In the genomic region with DNA sequence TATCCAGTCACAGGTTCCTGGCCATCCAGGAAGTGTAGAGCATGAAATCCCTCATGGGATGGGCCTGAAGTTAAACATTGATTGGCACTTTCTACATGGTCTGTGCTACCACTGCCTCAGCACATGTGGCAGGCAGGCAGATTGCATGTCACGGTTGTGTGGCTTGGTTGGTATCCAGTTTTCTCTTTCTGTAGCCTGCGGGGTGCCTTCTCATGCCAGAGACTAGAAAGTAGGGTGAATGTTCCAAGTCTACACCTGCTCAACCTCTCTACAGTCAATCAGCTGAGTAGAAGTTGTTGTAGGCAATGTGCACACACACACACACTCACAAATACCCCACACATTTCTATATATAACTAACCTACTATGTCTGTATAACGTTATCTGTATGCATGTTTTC, we compare ENCODE assay signal across 32 mouse cellular contexts.
DNase-seq lines count a peak whose midpoint lies in the region; ATAC-seq and TF ChIP-seq lines count a peak whose summit lies in the region.
"Had no signal": no experiment of that assay in that cellular context is flagged by ENCODE, and none has a peak within 500 bp of the region (broad histone marks: within the 10 kb centered on the region; RNA-seq: fewer than 3 reads in every experiment).

No protein-coding gene starts in this region.

- H3K27me3 ChIP-seq in hindbrain, postnatal 0 days (ENCODE audit: insufficient read depth, low read length): no peaks in the 10 kb centered on the region
- no peaks in the 10 kb centered on the region for H3K27me3 ChIP-seq in hindbrain, embryonic 10.5 days (ENCODE audit: insufficient read depth, poor library complexity, severe bottlenecking)
- H3K27me3 ChIP-seq: CH12.LX; embryonic facial prominence, embryonic 15.5 days; forebrain, embryonic 12.5 days; heart, embryonic 15.5 days; intestine, embryonic 15.5 days had no signal

- intact Hi-C loops in left cerebral cortex, postnatal 4 days (cut with DNase I): no loop called here

- DNase-seq in cerebellum, postnatal 10 days: peak; percentile 83 to 84
- no peak for DNase-seq in cerebellum, adult 8-10 months
- DNase-seq in hindbrain, postnatal 0 days (ENCODE audit: low spot score): peak; percentile 47
- no peak for DNase-seq in hindbrain, embryonic 10.5 days (ENCODE audit: low spot score)
- peak; percentile 72 for DNase-seq in left cerebral cortex, postnatal 4 days
- no peak for DNase-seq in left cerebral cortex, adult 8-10 months (ENCODE audit: low spot score in 2 of 2)
- no peak for DNase-seq in layer of hippocampus, adult 11-12 months (ENCODE audit: low spot score)
- DNase-seq in ovary, postnatal 36 days (ENCODE audit: low spot score): no peak
- DNase-seq: adrenal gland, adult 8-10 months; cerebellum, adult 11 months; cerebellum, adult 9-11 months; forebrain, postnatal 0 days; gastrocnemius, postnatal 14 days; heart, adult 11 months; layer of hippocampus, postnatal 36 days; liver; lung, embryonic 14.5 days; lung, postnatal 14 days; midbrain, embryonic 14.5 days; right cerebral cortex, adult 18-20 months; spleen, adult 18-20 months; thymus, adult 18-20 months; thymus, postnatal 25 days had no signal

- no peak overlapping the region for H3K27ac ChIP-seq in hindbrain, postnatal 0 days
- no peak overlapping the region for H3K27ac ChIP-seq in hindbrain, embryonic 10.5 days
- H3K27ac ChIP-seq: embryonic facial prominence, embryonic 10.5 days; embryonic facial prominence, embryonic 15.5 days; forebrain, embryonic 12.5 days; heart, embryonic 10.5 days; heart, embryonic 15.5 days; hindbrain, embryonic 14.5 days; intestine, embryonic 15.5 days; liver, embryonic 14.5 days had no signal

- ATAC-seq in hindbrain, postnatal 0 days: 0 out of 2 replicates have a peak, but pooled peaks have one; percentile 47
- ATAC-seq: forebrain, postnatal 0 days; intestine, embryonic 15.5 days had no signal

- H3K9ac ChIP-seq in hindbrain, postnatal 0 days (replicated peaks; ENCODE audit: low read length): no peak overlapping the region
- H3K9ac ChIP-seq: embryonic facial prominence, embryonic 15.5 days; forebrain, embryonic 12.5 days; forebrain, postnatal 0 days; heart, embryonic 15.5 days; hindbrain, embryonic 14.5 days; intestine, embryonic 15.5 days; liver, embryonic 14.5 days; lung, embryonic 14.5 days had no signal

- TF ChIP-seq CTCF in hindbrain, postnatal 0 days (IDR thresholded peaks at IDR 0.05; ENCODE audit: low read depth): no peak

- no peak overlapping the region for H3K4me2 ChIP-seq in hindbrain, postnatal 0 days (ENCODE audit: low read depth, low read length)
- H3K4me2 ChIP-seq: embryonic facial prominence, embryonic 15.5 days; forebrain, embryonic 12.5 days; heart, embryonic 15.5 days; hindbrain, embryonic 14.5 days; intestine, embryonic 15.5 days; lung, embryonic 14.5 days had no signal

- no peak overlapping the region for H3K4me3 ChIP-seq in hindbrain, postnatal 0 days (ENCODE audit: low read length)
- H3K4me3 ChIP-seq in hindbrain, embryonic 10.5 days: no peak overlapping the region
- H3K4me3 ChIP-seq: embryonic facial prominence, embryonic 10.5 days; embryonic facial prominence, embryonic 15.5 days; forebrain, embryonic 12.5 days; heart, embryonic 10.5 days; heart, embryonic 15.5 days; intestine, embryonic 15.5 days had no signal

- WGBS in hindbrain, postnatal 0 days: 59% methylated on average over 3 of the region's 3 CpGs
- WGBS in hindbrain, embryonic 10.5 days: 90% methylated on average over 3 of the region's 3 CpGs

- H3K4me1 ChIP-seq in hindbrain, postnatal 0 days (ENCODE audit: insufficient read depth, low read length): no peaks in the 10 kb centered on the region; the same call in 1 of the 2 replicates
- H3K4me1 ChIP-seq in hindbrain, embryonic 10.5 days (replicated peaks): 0 out of 2 replicates have a peak, but pooled peaks cover 3% of the 10 kb centered on the region
- H3K4me1 ChIP-seq: embryonic facial prominence, embryonic 10.5 days; embryonic facial prominence, embryonic 15.5 days; forebrain, embryonic 12.5 days; heart, embryonic 10.5 days; heart, embryonic 15.5 days; intestine, embryonic 15.5 days had no signal

- H3K9me3 ChIP-seq in hindbrain, postnatal 0 days (ENCODE audit: low read length): no peaks in the 10 kb centered on the region
- no peaks in the 10 kb centered on the region for H3K9me3 ChIP-seq in hindbrain, embryonic 10.5 days
- H3K9me3 ChIP-seq: embryonic facial prominence, embryonic 10.5 days; embryonic facial prominence, embryonic 15.5 days; forebrain, embryonic 12.5 days; heart, embryonic 10.5 days; heart, embryonic 15.5 days; intestine, embryonic 15.5 days had no signal

- no peaks in the 10 kb centered on the region for H3K36me3 ChIP-seq in hindbrain, postnatal 0 days (ENCODE audit: insufficient read depth, low read length)
- H3K36me3 ChIP-seq in hindbrain, embryonic 10.5 days: no peaks in the 10 kb centered on the region
- H3K36me3 ChIP-seq: embryonic facial prominence, embryonic 10.5 days; embryonic facial prominence, embryonic 15.5 days; forebrain, embryonic 12.5 days; heart, embryonic 10.5 days; heart, embryonic 15.5 days; intestine, embryonic 15.5 days had no signal

Comparison
In these comparisons a context has a peak if more than half of its experiments do, and no peak if none do; other contexts are left out.
1. DNase-seq: peak in cerebellum, postnatal 10 days (2 of 2), hindbrain, postnatal 0 days (single experiment) and left cerebral cortex, postnatal 4 days (single experiment); none in cerebellum, adult 8-10 months (single experiment), hindbrain, embryonic 10.5 days (single experiment), left cerebral cortex, adult 8-10 months (0 of 2), layer of hippocampus, adult 11-12 months (single experiment) and ovary, postnatal 36 days (single experiment).